Mouse (Mus musculus) forebrain, embryonic 12.5 days (tissue): ENCODE data around the gene Zfp36l1. TPM values are rescaled to one million over a fixed set of nuclear protein-coding genes. Genes with fewer than 3 reads are reported as not detected.

Experiments used
- ATAC-seq: fragments of 200-750 bp; cut with Nextera tagmentation; 2 replicates; pipeline ENCODE4 v1.8.0; 2017; ENCODE audit warnings: moderate TSS enrichment; ENCODE audit not compliant: low FRiP score
- H3K27ac ChIP-seq: fragments of 300-500 bp; sonication (generic); 2 replicates; pipeline ENCODE4 v1.5.1; 2016; ENCODE audit warnings: mild to moderate bottlenecking
- H3K27me3 ChIP-seq: fragments of 300-500 bp; sonication (generic); 2 replicates; pipeline ENCODE4 v1.6.1; 2016; ENCODE audit warnings: mild to moderate bottlenecking
- H3K36me3 ChIP-seq: fragments of 300-500 bp; sonication (generic); replicated peaks from 2 replicates; pipeline ENCODE4 v1.6.1; 2016; ENCODE audit warnings: mild to moderate bottlenecking
- H3K4me1 ChIP-seq: fragments of 300-500 bp; sonication (generic); 2 replicates; pipeline ENCODE4 v1.6.1; 2016
- H3K4me2 ChIP-seq: fragments of 300-500 bp; sonication (generic); 2 replicates; pipeline ENCODE4 v1.6.1; 2016; ENCODE audit warnings: mild to moderate bottlenecking, moderate library complexity
- H3K4me3 ChIP-seq: fragments of 300-500 bp; sonication (generic); replicated peaks from 2 replicates; pipeline ENCODE4 v1.5.1; 2016; ENCODE audit warnings: mild to moderate bottlenecking
- H3K9ac ChIP-seq: fragments of 300-500 bp; sonication (generic); 2 replicates; pipeline ENCODE4 v1.6.1; 2016; ENCODE audit warnings: mild to moderate bottlenecking
- H3K9me3 ChIP-seq: fragments of 300-500 bp; sonication (generic); 2 replicates; pipeline ENCODE4 v1.6.1; 2016
- WGBS: fragments of 180-500 bp; shearing (Covaris S2); methylation state at CpG from one replicate; pipeline ENCODE4 v1.1.7; 2016; 5-methylcytosine and 5-hydroxymethylcytosine counted together
- polyA plus RNA-seq: library from polyadenylated mRNA; unstranded; fragments of >200 nt; fragmentation: Nextera tagmentation; extraction: Ambion mirVana; gene quantifications from 2 replicates; pipeline ENCODE4 v1.2.1, GENCODE M21; 2016

The Zfp36l1 gene
- polyA plus RNA-seq, 1 experiment from 2014 or later, result 91.5 TPM

GRCm38 (mm10) chr12:80059773-80060328, 53.0 kb downstream of the Zfp36l1 start:
- no peak overlapping the region for H3K4me2 ChIP-seq
- no peaks in the 10 kb centered on the region for H3K36me3 ChIP-seq
- peaks cover 56% of the 10 kb centered on the region for H3K4me1 ChIP-seq
- H3K9ac ChIP-seq, result no peak overlapping the region
- ATAC-seq, result no peak
- WGBS, result 66% methylated on average over 5 of the region's 5 CpGs
- no peaks in the 10 kb centered on the region for H3K27me3 ChIP-seq
- no peaks in the 10 kb centered on the region for H3K9me3 ChIP-seq
- H3K4me3 ChIP-seq, result no peak overlapping the region
- H3K27ac ChIP-seq, result peak overlapping the region; percentile 97

Other genes with a start within 250 kb of the Zfp36l1 start
- 18.5 and 21.9 TPM in 2 replicates for gene Actn1, start 147.4 kb upstream of the Zfp36l1 start, polyA plus RNA-seq